Mouse (Mus musculus) liver, embryonic 14.5 days (tissue): ENCODE results near the gene Kctd20.

Experiments
- CTCF ChIP-seq: IDR thresholded peaks from 2 replicates; pipeline ENCODE4 v1.5.1; 2016; ENCODE audit warnings: antibody characterized with exemption, low read depth, control low read depth
- EP300 ChIP-seq: IDR thresholded peaks from 2 replicates; pipeline ENCODE4 v1.6.1; 2016; ENCODE audit warnings: antibody characterized with exemption, low read depth

- TF ChIP-seq CTCF (no peak), EP300 (no peak)
Measured at GRCm38 (mm10) chr17:28990060-28990459, 38.3 kb downstream of the Kctd20 start.
